Mouse (Mus musculus): ENCODE data around the gene Thegl. TPM values are rescaled to one million over a fixed set of nuclear protein-coding genes. Genes with fewer than 3 reads are reported as not detected.
"Not testable (repeated sequence)": the region's sequence is repeated elsewhere in the genome, so short reads cannot be mapped to it uniquely, and the experiment has no call there.

Thegl gene
- polyA plus RNA-seq, 1 experiment from 2014 or later = 0.86 TPM

DNA sequence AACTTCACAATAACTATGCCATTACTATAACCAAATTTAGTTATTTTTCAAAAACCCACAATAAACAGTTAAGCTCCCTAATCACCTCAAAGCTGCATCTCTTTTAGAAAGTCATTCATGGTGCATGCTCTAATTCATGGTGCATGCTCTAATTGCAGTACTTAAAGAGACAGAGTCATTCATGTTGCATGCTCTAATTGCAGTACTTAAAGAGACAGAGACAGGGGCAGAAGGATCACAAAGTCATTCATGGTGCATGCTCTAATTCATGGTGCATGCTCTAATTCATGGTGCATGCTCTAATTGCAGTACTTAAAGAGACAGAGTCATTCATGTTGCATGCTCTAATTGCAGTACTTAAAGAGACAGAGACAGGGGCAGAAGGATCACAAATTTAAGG, 19.3 kb downstream of the Thegl start:
- not testable (repeated sequence) for H3K36me3 ChIP-seq (ENCODE audit: control insufficient read depth, insufficient read depth, low read length); H3K27ac ChIP-seq (ENCODE audit: low read length); H3K4me1 ChIP-seq (ENCODE audit: control insufficient read depth, insufficient read depth, low read length); H3K4me2 ChIP-seq (ENCODE audit: low read depth, low read length); H3K9me3 ChIP-seq (ENCODE audit: control insufficient read depth, low read length); H3K9ac ChIP-seq (ENCODE audit: low read depth, low read length); H3K4me3 ChIP-seq (ENCODE audit: low read length); ATAC-seq; H3K27me3 ChIP-seq (replicated peaks; ENCODE audit: control insufficient read depth, insufficient read depth, low read length)

DNA sequence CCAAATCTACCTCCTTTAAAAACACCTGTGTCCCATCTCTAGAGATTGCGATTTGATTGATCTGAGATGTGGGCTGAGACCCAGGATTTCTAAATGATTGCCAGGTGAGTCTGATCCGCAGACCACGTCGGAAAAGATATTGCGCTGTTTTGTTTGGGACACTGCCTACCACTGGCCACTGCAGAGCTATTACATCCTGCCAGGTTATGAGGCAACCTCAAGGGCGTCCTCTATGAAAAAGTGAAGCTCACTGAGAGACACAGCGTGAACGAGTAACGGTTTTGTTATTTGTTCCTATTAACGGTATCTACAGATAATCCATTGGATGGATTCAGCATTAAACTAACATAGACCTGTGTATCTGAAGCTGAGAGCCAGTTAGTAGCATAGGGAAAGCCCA, 22.6 kb downstream of the Thegl start:
- H3K4me2 ChIP-seq (ENCODE audit: low read depth, low read length) = no peak overlapping the region

DNA sequence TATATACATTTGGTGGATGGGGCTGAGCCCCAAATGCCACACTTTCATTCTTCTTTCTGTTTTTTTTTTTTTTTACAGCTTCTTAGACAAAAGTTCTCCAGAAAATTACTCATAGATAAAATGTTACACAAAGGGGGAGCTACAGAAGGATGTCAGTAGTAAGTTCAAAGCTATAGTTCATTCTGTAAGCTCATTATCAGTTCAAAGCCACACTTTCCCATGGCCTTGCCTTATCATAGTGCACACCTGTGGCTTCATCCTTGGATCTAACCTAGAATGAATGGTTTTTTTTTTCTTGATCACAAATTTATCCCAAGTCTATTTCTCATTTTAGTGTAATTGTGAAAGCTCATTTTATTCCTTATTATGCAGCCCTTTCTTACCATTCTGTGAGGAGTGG, 23.6 kb downstream of the Thegl start:
- H3K4me1 ChIP-seq (ENCODE audit: control insufficient read depth, insufficient read depth, low read length) = no peaks in the 10 kb centered on the region
- H3K36me3 ChIP-seq (ENCODE audit: control insufficient read depth, insufficient read depth, low read length) = no peaks in the 10 kb centered on the region
- H3K9ac ChIP-seq (ENCODE audit: low read depth, low read length) = no peak overlapping the region
- no peak overlapping the region for H3K4me3 ChIP-seq (ENCODE audit: low read length)
- ATAC-seq = no peak
- no peak overlapping the region for H3K27ac ChIP-seq (ENCODE audit: low read length)
- no peak overlapping the region for H3K4me2 ChIP-seq (ENCODE audit: low read depth, low read length)
- no peaks in the 10 kb centered on the region for H3K27me3 ChIP-seq (replicated peaks; ENCODE audit: control insufficient read depth, insufficient read depth, low read length)
- H3K9me3 ChIP-seq (ENCODE audit: control insufficient read depth, low read length) = no peaks in the 10 kb centered on the region

More for the DNA sequence above, 22.6 kb downstream of the Thegl start:
- H3K4me1 ChIP-seq (ENCODE audit: control insufficient read depth, insufficient read depth, low read length) = no peaks in the 10 kb centered on the region
- ATAC-seq = no peak
- H3K9me3 ChIP-seq (ENCODE audit: control insufficient read depth, low read length) = no peaks in the 10 kb centered on the region
- no peak overlapping the region for H3K9ac ChIP-seq (ENCODE audit: low read depth, low read length)
- H3K27me3 ChIP-seq (replicated peaks; ENCODE audit: control insufficient read depth, insufficient read depth, low read length) = no peaks in the 10 kb centered on the region
- H3K4me3 ChIP-seq (ENCODE audit: low read length) = no peak overlapping the region
- WGBS = 88% methylated on average over 10 of the region's 10 CpGs
- H3K27ac ChIP-seq (ENCODE audit: low read length) = no peak overlapping the region
- no peaks in the 10 kb centered on the region for H3K36me3 ChIP-seq (ENCODE audit: control insufficient read depth, insufficient read depth, low read length)

DNA sequence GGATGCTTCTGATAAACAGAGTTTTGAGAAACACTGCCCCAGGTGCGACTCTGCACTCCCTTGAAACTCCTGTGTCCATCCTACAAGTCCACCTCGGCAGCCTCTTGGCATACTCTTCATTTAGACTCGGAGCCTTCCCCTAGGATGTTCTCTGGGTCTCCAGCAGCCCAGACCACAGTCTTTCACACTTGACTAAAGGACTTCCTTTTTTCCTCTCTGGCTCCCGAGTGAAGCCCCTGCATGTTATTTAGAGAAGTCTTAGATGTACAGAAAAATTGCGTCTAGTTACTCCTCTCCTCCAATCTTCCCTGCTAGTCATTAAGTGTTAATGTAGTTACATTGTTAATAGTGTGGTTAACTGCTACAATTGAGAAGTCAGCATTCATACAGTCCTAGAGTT, 28.5 kb downstream of the Thegl start:
- H3K27me3 ChIP-seq (replicated peaks; ENCODE audit: control insufficient read depth, insufficient read depth, low read length) = no peaks in the 10 kb centered on the region
- no peak overlapping the region for H3K4me2 ChIP-seq (ENCODE audit: low read depth, low read length)
- H3K27ac ChIP-seq (ENCODE audit: low read length) = no peak overlapping the region
- H3K4me1 ChIP-seq (ENCODE audit: control insufficient read depth, insufficient read depth, low read length) = no peaks in the 10 kb centered on the region
- no peak overlapping the region for H3K9ac ChIP-seq (ENCODE audit: low read depth, low read length)
- H3K4me3 ChIP-seq (ENCODE audit: low read length) = no peak overlapping the region
- H3K9me3 ChIP-seq (ENCODE audit: control insufficient read depth, low read length) = no peaks in the 10 kb centered on the region
- WGBS = 64% methylated on average over 5 of the region's 5 CpGs
- ATAC-seq = no peak
- H3K36me3 ChIP-seq (ENCODE audit: control insufficient read depth, insufficient read depth, low read length) = no peaks in the 10 kb centered on the region

DNA sequence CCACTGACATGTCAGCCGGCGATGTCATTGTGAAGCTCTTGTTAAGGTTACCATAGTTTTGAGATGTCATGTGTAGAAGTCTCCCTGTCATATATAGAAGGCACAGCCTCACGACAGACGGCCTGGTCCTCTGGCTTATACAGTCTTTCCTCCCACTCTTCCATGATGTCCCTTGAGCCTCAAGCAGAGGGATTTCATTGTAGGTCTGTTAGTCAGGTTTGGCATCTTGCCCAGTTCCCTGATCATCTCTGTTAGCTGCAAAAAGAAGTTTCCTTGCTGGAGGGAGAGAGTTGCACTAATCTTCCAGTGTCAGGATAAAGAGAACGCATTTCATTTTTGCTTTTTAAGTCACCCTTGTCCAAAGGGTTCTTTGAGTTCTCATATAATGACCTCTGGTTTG, 36.8 kb downstream of the Thegl start:
- Histone ChIP-seq H3K4me2 (ENCODE audit: low read depth, low read length) (no peak overlapping the region), H3K4me3 (ENCODE audit: low read length) (no peak overlapping the region), H3K27me3 (replicated peaks; ENCODE audit: control insufficient read depth, insufficient read depth, low read length) (no peaks in the 10 kb centered on the region), H3K36me3 (ENCODE audit: control insufficient read depth, insufficient read depth, low read length) (no peaks in the 10 kb centered on the region), H3K4me1 (ENCODE audit: control insufficient read depth, insufficient read depth, low read length) (no peaks in the 10 kb centered on the region), H3K27ac (ENCODE audit: low read length) (no peak overlapping the region), H3K9me3 (ENCODE audit: control insufficient read depth, low read length) (no peaks in the 10 kb centered on the region), H3K9ac (ENCODE audit: low read depth, low read length) (no peak overlapping the region)
- WGBS = 93% methylated on average over 5 of the region's 5 CpGs
- no peak for ATAC-seq

DNA sequence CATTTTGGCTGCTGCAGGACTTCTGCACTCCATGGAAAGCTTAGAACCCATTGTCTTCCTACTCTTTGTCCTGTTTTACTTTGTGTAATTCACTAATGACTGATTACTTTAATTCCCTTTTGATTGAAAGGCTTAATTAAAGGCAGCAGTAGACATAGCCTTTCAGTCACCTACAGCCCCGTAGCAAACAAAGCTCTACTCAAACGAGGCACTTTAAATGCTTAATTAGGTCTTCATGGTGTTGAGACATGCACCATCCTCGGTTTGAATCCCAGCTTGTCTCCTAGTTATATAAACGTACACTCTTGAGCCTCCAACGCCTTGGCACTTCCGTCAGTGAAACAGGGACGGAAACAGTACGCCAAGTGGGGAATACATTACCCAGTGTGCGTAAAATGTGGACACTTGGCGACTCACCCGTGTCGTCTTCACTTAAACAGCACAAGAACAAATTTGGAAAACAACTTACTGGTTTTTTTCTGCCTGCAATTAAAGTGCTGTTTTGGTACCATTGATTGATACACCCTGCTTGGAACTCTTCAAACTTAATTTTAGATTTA, 41.1 kb downstream of the Thegl start:
- no peak for ATAC-seq
- Histone ChIP-seq H3K4me2 (ENCODE audit: low read depth, low read length) (no peak overlapping the region), H3K27me3 (replicated peaks; ENCODE audit: control insufficient read depth, insufficient read depth, low read length) (no peaks in the 10 kb centered on the region), H3K36me3 (ENCODE audit: control insufficient read depth, insufficient read depth, low read length) (no peaks in the 10 kb centered on the region), H3K4me1 (ENCODE audit: control insufficient read depth, insufficient read depth, low read length) (no peaks in the 10 kb centered on the region), H3K27ac (ENCODE audit: low read length) (no peak overlapping the region), H3K9ac (ENCODE audit: low read depth, low read length) (no peak overlapping the region), H3K9me3 (ENCODE audit: control insufficient read depth, low read length) (no peaks in the 10 kb centered on the region), H3K4me3 (ENCODE audit: low read length) (no peak overlapping the region)
- 65% methylated on average over 12 of the region's 12 CpGs for WGBS

DNA sequence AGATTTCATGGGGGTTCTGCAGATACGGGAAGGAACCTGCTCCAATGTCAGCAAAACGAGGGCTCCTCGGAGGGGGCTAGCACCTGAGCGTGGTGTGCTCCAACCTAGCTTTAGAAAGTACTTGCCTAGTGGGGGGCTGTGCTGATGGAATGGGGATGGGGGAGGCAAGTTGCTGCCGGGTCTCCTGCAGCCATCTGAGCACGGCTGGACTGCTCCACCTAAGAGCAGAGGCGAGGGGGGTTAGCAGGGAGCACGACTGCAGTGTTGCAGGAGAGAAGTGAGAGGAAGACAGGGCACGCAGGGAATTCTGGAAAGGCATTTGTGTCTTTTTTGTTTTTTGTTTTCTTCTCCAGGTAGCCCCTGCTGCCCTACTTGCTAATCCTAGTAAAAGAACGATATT, 44.5 kb downstream of the Thegl start:
- 52% methylated on average over 10 of the region's 10 CpGs for WGBS
- no peak overlapping the region for H3K9ac ChIP-seq (ENCODE audit: low read depth, low read length)
- no peaks in the 10 kb centered on the region for H3K36me3 ChIP-seq (ENCODE audit: control insufficient read depth, insufficient read depth, low read length)
- no peaks in the 10 kb centered on the region for H3K4me1 ChIP-seq (ENCODE audit: control insufficient read depth, insufficient read depth, low read length)
- no peak for ATAC-seq
- H3K4me2 ChIP-seq (ENCODE audit: low read depth, low read length) = no peak overlapping the region
- no peak overlapping the region for H3K27ac ChIP-seq (ENCODE audit: low read length)
- H3K27me3 ChIP-seq (replicated peaks; ENCODE audit: control insufficient read depth, insufficient read depth, low read length) = no peaks in the 10 kb centered on the region
- no peak overlapping the region for H3K4me3 ChIP-seq (ENCODE audit: low read length)
- H3K9me3 ChIP-seq (ENCODE audit: control insufficient read depth, low read length) = no peaks in the 10 kb centered on the region

DNA sequence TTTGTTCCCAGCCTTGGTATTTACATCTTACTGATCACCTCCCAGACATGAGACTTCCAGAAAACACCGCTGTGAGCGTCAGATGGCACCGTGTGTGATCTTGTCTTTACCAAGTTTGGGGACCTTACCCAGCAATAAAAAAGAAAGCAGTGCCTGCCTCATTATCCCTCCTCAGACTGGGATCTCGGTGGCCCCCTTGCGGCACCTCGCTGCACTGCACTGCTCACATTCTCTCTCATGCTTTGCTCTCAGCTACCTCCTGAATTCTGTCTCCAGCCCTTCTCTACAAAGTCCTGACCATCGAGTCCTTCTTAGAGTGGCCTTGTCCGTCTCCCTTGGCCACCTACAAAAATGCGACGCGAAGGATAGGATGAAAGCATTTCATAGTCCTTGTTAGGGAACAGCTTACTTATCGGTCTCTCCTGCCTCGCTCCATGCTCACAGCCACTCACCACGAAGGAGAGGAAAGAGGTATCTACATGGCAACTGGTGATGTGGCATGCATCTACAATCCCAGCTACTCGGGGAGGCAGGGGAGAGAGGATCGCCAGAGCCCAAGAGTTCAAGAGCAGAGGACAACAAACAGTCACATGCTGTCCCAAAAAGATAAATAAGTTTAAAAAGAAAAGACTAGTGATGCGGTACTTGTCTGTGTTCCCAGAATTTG, 45.7 kb downstream of the Thegl start:
- no peak for ATAC-seq
- no peak overlapping the region for H3K4me2 ChIP-seq (ENCODE audit: low read depth, low read length)
- H3K4me3 ChIP-seq (ENCODE audit: low read length) = no peak overlapping the region

DNA sequence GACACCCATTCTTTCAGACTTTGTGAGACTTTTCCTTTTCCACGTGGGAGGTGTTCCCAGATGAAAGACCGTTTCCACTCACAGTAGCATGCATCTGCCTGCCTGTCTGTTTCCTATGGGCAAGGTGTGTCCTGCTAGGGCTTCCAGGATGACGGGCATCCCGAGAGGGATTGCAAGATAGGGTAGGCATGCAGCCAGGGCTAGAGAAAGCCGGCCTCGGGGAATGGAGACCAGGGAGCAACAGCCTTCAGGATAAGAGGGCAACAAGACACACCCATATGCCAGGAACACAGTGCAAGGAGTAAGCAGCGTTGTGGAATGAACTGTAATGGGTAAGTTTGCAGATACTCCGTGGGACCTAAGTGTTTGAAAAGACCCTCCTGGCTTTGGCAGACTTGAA, 51.5 kb downstream of the Thegl start:
- no peak overlapping the region for H3K4me3 ChIP-seq (ENCODE audit: low read length)
- H3K9me3 ChIP-seq (ENCODE audit: control insufficient read depth, low read length) = no peaks in the 10 kb centered on the region
- H3K27ac ChIP-seq (ENCODE audit: low read length) = no peak overlapping the region
- H3K27me3 ChIP-seq (replicated peaks; ENCODE audit: control insufficient read depth, insufficient read depth, low read length) = no peaks in the 10 kb centered on the region
- H3K4me1 ChIP-seq (ENCODE audit: control insufficient read depth, insufficient read depth, low read length) = no peaks in the 10 kb centered on the region
- H3K4me2 ChIP-seq (ENCODE audit: low read depth, low read length) = no peak overlapping the region
- 74% methylated on average over 8 of the region's 8 CpGs for WGBS
- no peaks in the 10 kb centered on the region for H3K36me3 ChIP-seq (ENCODE audit: control insufficient read depth, insufficient read depth, low read length)
- ATAC-seq = no peak
- no peak overlapping the region for H3K9ac ChIP-seq (ENCODE audit: low read depth, low read length)

More for the DNA sequence above, 45.7 kb downstream of the Thegl start:
- Histone ChIP-seq H3K9ac (ENCODE audit: low read depth, low read length) (no peak overlapping the region), H3K27me3 (replicated peaks; ENCODE audit: control insufficient read depth, insufficient read depth, low read length) (no peaks in the 10 kb centered on the region), H3K9me3 (ENCODE audit: control insufficient read depth, low read length) (no peaks in the 10 kb centered on the region), H3K27ac (ENCODE audit: low read length) (no peak overlapping the region), H3K36me3 (ENCODE audit: control insufficient read depth, insufficient read depth, low read length) (no peaks in the 10 kb centered on the region), H3K4me1 (ENCODE audit: control insufficient read depth, insufficient read depth, low read length) (no peaks in the 10 kb centered on the region)
- 33% methylated on average over 17 of the region's 17 CpGs for WGBS

DNA sequence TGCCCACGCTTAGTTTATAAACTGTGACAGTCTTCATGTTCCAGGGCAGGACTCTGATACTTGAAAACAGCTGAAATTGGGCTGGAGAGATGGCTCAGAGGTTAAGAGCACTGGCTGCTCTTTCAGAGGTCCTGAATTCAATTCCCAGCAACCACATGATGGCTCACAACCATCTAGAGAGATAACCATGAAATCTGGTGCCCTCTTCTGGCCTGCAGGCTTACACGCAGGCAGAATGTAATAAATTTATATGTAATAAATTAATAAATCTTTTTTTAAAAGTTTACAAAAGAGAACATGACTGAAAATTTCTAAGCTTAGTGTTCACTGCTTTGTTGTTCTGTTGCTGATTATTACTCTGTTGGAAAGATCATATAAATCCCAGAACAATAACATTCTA, 55.2 kb downstream of the Thegl start:
- no peaks in the 10 kb centered on the region for H3K4me1 ChIP-seq (ENCODE audit: control insufficient read depth, insufficient read depth, low read length)
- 84% methylated on average over 2 of the region's 2 CpGs for WGBS
- no peak overlapping the region for H3K27ac ChIP-seq (ENCODE audit: low read length)
- H3K27me3 ChIP-seq (replicated peaks; ENCODE audit: control insufficient read depth, insufficient read depth, low read length) = no peaks in the 10 kb centered on the region
- no peak overlapping the region for H3K9ac ChIP-seq (ENCODE audit: low read depth, low read length)
- no peaks in the 10 kb centered on the region for H3K9me3 ChIP-seq (ENCODE audit: control insufficient read depth, low read length)
- H3K36me3 ChIP-seq (ENCODE audit: control insufficient read depth, insufficient read depth, low read length) = no peaks in the 10 kb centered on the region
- no peak overlapping the region for H3K4me3 ChIP-seq (ENCODE audit: low read length)
- ATAC-seq = no peak
- no peak overlapping the region for H3K4me2 ChIP-seq (ENCODE audit: low read depth, low read length)

Measured in intestine, embryonic 16.5 days (tissue).